Mouse (Mus musculus): Measurements from ENCODE around the gene Alg12. TPM values are rescaled to one million over a fixed set of nuclear protein-coding genes. Genes with fewer than 3 reads are reported as not detected.

Gene Alg12
- polyA plus RNA-seq, 1 experiment = 6.8 TPM

- H3K27me3 ChIP-seq (replicated peaks) = peaks cover 22% of the 10 kb centered on the region
- peaks cover 70% of the 10 kb centered on the region for H3K4me1 ChIP-seq
These were observed 44.0 kb upstream of the Alg12 start for GRCm38 (mm10) chr15:88862881-88863694.

GRCm38 (mm10) chr15:88861772-88862622, 42.9 kb upstream of the Alg12 start, which contains the start of gene Pim3:
TSS of gene Pim3 (plus strand) at chr15:88862186.
- Histone ChIP-seq H3K4me1 (peaks cover 59% of the 10 kb centered on the region), H3K27me3 (replicated peaks) (peaks cover 33% of the 10 kb centered on the region), H3K4me3 (replicated peaks) (peak within 1 kb of the TSS; percentile 98), H3K36me3 (replicated peaks; ENCODE audit: low read length) (peaks cover 28% of the 10 kb centered on the region), H3K9me3 (no peaks in the 10 kb centered on the region)
- no peak for TF ChIP-seq GATA1 (IDR thresholded peaks at IDR 0.05; ENCODE audit: borderline replicate concordance, low read length)
- peak; percentile 10; the same call in 1 of the 2 replicates for TF ChIP-seq FLI1 (IDR thresholded peaks at IDR 0.05; ENCODE audit: low read length)

More at GRCm38 (mm10) chr15:88862881-88863694, 44.0 kb upstream of the Alg12 start:
- H3K4me3 ChIP-seq (replicated peaks) = peak overlapping the region; percentile 98
- H3K36me3 ChIP-seq (replicated peaks; ENCODE audit: low read length) = peaks cover 31% of the 10 kb centered on the region
- TF ChIP-seq GATA1 (IDR thresholded peaks at IDR 0.05; ENCODE audit: borderline replicate concordance, low read length) = no peak
- no peak for TF ChIP-seq FLI1 (IDR thresholded peaks at IDR 0.05; ENCODE audit: low read length)
- H3K9me3 ChIP-seq = no peaks in the 10 kb centered on the region

- TF ChIP-seq GATA1 (IDR thresholded peaks at IDR 0.05; ENCODE audit: borderline replicate concordance, low read length) = no peak
- TF ChIP-seq FLI1 (IDR thresholded peaks at IDR 0.05; ENCODE audit: low read length) = no peak
- Histone ChIP-seq H3K36me3 (replicated peaks; ENCODE audit: low read length) (peaks cover 16% of the 10 kb centered on the region), H3K4me3 (replicated peaks) (no peak overlapping the region), H3K4me1 (peaks cover 53% of the 10 kb centered on the region), H3K27me3 (replicated peaks) (peaks cover 43% of the 10 kb centered on the region), H3K9me3 (no peaks in the 10 kb centered on the region)
These were observed 41.7 kb upstream of the Alg12 start for GRCm38 (mm10) chr15:88860781-88861180.

GRCm38 (mm10) chr15:88859206-88859970, 40.3 kb upstream of the Alg12 start:
- H3K36me3 ChIP-seq (replicated peaks; ENCODE audit: low read length) = peaks cover 4% of the 10 kb centered on the region
- H3K4me3 ChIP-seq (replicated peaks) = no peak overlapping the region
- no peak for TF ChIP-seq GATA1 (IDR thresholded peaks at IDR 0.05; ENCODE audit: borderline replicate concordance, low read length)
- no peak for TF ChIP-seq FLI1 (IDR thresholded peaks at IDR 0.05; ENCODE audit: low read length)
- H3K9me3 ChIP-seq = no peaks in the 10 kb centered on the region
- H3K27me3 ChIP-seq (replicated peaks) = peaks cover 52% of the 10 kb centered on the region
- H3K4me1 ChIP-seq = peaks cover 56% of the 10 kb centered on the region

GRCm38 (mm10) chr15:88858707-88859106, 39.6 kb upstream of the Alg12 start:
- Histone ChIP-seq H3K36me3 (replicated peaks; ENCODE audit: low read length) (no peaks in the 10 kb centered on the region), H3K4me1 (peaks cover 55% of the 10 kb centered on the region), H3K4me3 (replicated peaks) (no peak overlapping the region), H3K9me3 (no peaks in the 10 kb centered on the region), H3K27me3 (replicated peaks) (peaks cover 56% of the 10 kb centered on the region)
- TF ChIP-seq FLI1 (IDR thresholded peaks at IDR 0.05; ENCODE audit: low read length) = no peak
- no peak for TF ChIP-seq GATA1 (IDR thresholded peaks at IDR 0.05; ENCODE audit: borderline replicate concordance, low read length)

- Histone ChIP-seq H3K9me3 (no peaks in the 10 kb centered on the region), H3K4me1 (peaks cover 49% of the 10 kb centered on the region), H3K36me3 (replicated peaks; ENCODE audit: low read length) (no peaks in the 10 kb centered on the region), H3K27me3 (replicated peaks) (peaks cover 62% of the 10 kb centered on the region), H3K4me3 (replicated peaks) (no peak overlapping the region)
- no peak for TF ChIP-seq FLI1 (IDR thresholded peaks at IDR 0.05; ENCODE audit: low read length)
- no peak for TF ChIP-seq GATA1 (IDR thresholded peaks at IDR 0.05; ENCODE audit: borderline replicate concordance, low read length)
These were observed 39.0 kb upstream of the Alg12 start for GRCm38 (mm10) chr15:88858141-88858541.

- Histone ChIP-seq H3K36me3 (replicated peaks; ENCODE audit: low read length) (no peaks in the 10 kb centered on the region), H3K9me3 (no peaks in the 10 kb centered on the region), H3K4me1 (peaks cover 41% of the 10 kb centered on the region), H3K27me3 (replicated peaks) (peaks cover 69% of the 10 kb centered on the region), H3K4me3 (replicated peaks) (no peak overlapping the region)
- TF ChIP-seq FLI1 (IDR thresholded peaks at IDR 0.05; ENCODE audit: low read length) (no peak), GATA1 (IDR thresholded peaks at IDR 0.05; ENCODE audit: borderline replicate concordance, low read length) (no peak)
These were observed 38.2 kb upstream of the Alg12 start for GRCm38 (mm10) chr15:88857361-88857760.

- Histone ChIP-seq H3K4me1 (peaks cover 39% of the 10 kb centered on the region), H3K4me3 (replicated peaks) (no peak overlapping the region), H3K9me3 (no peaks in the 10 kb centered on the region), H3K36me3 (replicated peaks; ENCODE audit: low read length) (no peaks in the 10 kb centered on the region), H3K27me3 (replicated peaks) (peaks cover 77% of the 10 kb centered on the region)
- TF ChIP-seq FLI1 (IDR thresholded peaks at IDR 0.05; ENCODE audit: low read length) = no peak
- no peak for TF ChIP-seq GATA1 (IDR thresholded peaks at IDR 0.05; ENCODE audit: borderline replicate concordance, low read length)
These were observed 37.5 kb upstream of the Alg12 start for GRCm38 (mm10) chr15:88856613-88857012.

GRCm38 (mm10) chr15:88855896-88856417, 36.8 kb upstream of the Alg12 start:
- Histone ChIP-seq H3K9me3 (no peaks in the 10 kb centered on the region), H3K4me1 (peaks cover 32% of the 10 kb centered on the region), H3K27me3 (replicated peaks) (peaks cover 84% of the 10 kb centered on the region), H3K36me3 (replicated peaks; ENCODE audit: low read length) (no peaks in the 10 kb centered on the region), H3K4me3 (replicated peaks) (no peak overlapping the region)
- TF ChIP-seq GATA1 (IDR thresholded peaks at IDR 0.05; ENCODE audit: borderline replicate concordance, low read length) = no peak
